Mouse (Mus musculus) liver, postnatal 0 days (tissue): ENCODE data around the gene Pex3.

Source experiments
- CTCF ChIP-seq: sonication (generic); IDR thresholded peaks from 2 replicates; pipeline ENCODE4 v1.5.1; 2016; ENCODE audit warnings: antibody characterized with exemption, low read depth
- EP300 ChIP-seq: IDR thresholded peaks from 2 replicates; pipeline ENCODE4 v1.6.1; 2016; ENCODE audit warnings: antibody characterized with exemption, low read depth, mild to moderate bottlenecking

- TF ChIP-seq CTCF (no peak), EP300 (no peak)
Measured at GRCm38 (mm10) chr10:13570697-13571538, 18.0 kb upstream of the Pex3 start.
